Mouse (Mus musculus) G1E (cell line): ENCODE data around the gene Acox3.

ENCODE experiments used
- CTCF ChIP-seq: IDR thresholded peaks from 2 replicates; pipeline ENCODE4 v1.5.1; 2012; ENCODE audit warnings: low read depth, low read length, inconsistent platforms, mixed read lengths
- GATA1 ChIP-seq: IDR thresholded peaks from 2 replicates; pipeline ENCODE4 v1.6.1; 2012; ENCODE audit warnings: borderline replicate concordance, low read length, inconsistent platforms, mixed read lengths
- TAL1 ChIP-seq: conservative IDR thresholded peaks from 2 replicates; pipeline ENCODE4 v1.6.1; 2012; ENCODE audit warnings: low read depth, low read length, inconsistent platforms, mixed read lengths

DNA sequence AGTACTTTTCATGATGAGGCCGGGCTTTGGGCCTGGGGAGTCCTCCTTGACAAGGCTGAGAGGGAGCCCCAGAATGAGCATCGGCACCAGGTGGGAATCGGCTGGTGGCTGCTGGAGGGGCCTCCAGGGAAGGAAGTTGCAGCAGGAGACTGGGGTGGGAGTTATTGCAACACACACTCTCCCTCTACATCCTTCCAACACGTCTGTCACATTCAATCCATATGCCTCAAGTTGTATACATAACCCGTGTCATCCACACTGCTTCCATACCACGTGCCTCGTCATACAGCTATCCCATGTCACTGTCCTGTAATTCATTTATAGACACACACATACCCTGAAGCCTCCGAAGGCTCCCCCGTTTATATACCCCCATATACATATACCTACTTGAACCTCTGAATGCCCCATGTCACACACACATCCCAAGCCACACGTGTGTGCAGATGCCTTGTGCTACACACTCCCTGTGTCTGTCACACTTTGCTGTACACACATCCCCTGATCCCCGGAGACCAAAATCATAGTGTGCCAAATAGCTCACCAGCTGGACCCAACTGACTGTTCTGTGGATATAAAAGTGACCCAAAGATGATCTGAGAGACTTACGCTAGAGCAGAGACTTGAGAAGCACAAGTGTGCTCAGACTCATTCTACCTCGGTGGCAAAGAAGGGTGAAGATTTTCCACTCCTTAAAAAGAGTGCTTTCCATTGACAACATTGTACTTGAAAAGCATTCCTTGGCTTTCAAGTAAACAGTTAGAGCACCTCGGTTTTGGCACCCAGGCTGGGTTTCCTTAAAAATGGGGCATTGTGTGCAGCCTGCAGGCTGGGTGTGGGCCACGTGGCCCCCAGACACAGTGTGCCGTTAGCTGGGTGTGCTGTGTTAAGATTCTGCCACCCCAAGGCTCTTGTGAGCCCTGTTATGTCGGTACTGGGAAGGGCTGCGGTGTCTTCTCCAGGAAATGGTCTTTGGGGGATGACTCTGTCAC, 13.6 kb downstream of the Acox3 start:
- TF ChIP-seq CTCF (no peak), GATA1 (no peak), TAL1 (no peak)
